Mouse (Mus musculus): Measurements from ENCODE around the gene Cracr2b. TPM values are rescaled to one million over a fixed set of nuclear protein-coding genes. Genes with fewer than 3 reads are reported as not detected.

Gene Cracr2b
- polyA plus RNA-seq, 1 experiment from 2014 or later, result 12.7 TPM

DNA sequence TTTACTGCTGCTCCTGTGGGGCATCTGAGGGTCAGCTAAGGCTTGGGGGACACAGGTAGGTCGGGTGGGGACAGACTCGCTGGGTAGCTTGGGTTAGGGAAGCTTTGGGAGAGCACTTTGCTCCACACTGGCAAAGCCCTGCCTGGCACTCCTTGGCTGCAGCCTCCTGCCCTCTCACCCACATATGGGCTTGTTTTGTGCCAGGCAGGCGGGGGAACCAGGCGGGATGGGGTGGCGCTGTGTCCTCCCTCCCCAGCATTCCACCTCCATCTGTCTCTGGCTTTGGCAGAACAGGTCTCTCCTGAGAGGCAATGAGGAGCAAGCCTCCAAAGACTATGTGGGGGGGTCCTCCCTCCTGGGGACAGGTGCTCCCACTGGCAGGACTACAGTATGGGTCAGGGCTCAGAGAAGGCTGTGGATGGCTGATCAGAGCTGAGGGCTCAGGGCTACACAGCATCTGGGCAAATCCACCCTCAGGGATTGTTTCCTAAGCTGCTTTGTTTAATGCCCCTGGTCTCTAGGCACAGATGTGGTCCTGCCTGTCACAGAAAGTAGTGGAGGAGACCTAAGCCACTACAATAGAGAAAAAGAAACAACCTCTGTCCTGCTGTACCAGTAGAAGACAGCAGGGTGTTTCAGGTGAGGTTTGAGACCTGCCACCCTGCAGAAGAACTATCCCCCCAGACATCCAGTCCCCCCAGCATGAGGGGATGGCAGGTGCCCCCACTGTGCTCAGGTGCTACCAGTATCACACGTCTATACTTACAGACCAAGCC, 28.0 kb upstream of the Cracr2b start:
- H3K27ac ChIP-seq (ENCODE audit: low read depth, low read length), result no peak overlapping the region
- H3K36me3 ChIP-seq (ENCODE audit: control insufficient read depth, insufficient read depth), result peaks cover 39% of the 10 kb centered on the region
- no peak overlapping the region for H3K4me3 ChIP-seq (ENCODE audit: low read depth, low read length)
- ATAC-seq, result no peak
- TF ChIP-seq CTCF (IDR thresholded peaks at IDR 0.05; ENCODE audit: low read depth), result no peak
- WGBS, result 91% methylated on average over 6 of the region's 6 CpGs
- H3K4me2 ChIP-seq (replicated peaks; ENCODE audit: low read depth), result no peak overlapping the region
- no peaks in the 10 kb centered on the region for H3K27me3 ChIP-seq (replicated peaks; ENCODE audit: control insufficient read depth, insufficient read depth, low read length)
- no peaks in the 10 kb centered on the region for H3K9me3 ChIP-seq (ENCODE audit: control insufficient read depth)
- H3K4me1 ChIP-seq (replicated peaks; ENCODE audit: control insufficient read depth, insufficient read depth, low read length), result peaks cover 16% of the 10 kb centered on the region
- no peak overlapping the region for H3K9ac ChIP-seq (ENCODE audit: low read depth, low read length)

DNA sequence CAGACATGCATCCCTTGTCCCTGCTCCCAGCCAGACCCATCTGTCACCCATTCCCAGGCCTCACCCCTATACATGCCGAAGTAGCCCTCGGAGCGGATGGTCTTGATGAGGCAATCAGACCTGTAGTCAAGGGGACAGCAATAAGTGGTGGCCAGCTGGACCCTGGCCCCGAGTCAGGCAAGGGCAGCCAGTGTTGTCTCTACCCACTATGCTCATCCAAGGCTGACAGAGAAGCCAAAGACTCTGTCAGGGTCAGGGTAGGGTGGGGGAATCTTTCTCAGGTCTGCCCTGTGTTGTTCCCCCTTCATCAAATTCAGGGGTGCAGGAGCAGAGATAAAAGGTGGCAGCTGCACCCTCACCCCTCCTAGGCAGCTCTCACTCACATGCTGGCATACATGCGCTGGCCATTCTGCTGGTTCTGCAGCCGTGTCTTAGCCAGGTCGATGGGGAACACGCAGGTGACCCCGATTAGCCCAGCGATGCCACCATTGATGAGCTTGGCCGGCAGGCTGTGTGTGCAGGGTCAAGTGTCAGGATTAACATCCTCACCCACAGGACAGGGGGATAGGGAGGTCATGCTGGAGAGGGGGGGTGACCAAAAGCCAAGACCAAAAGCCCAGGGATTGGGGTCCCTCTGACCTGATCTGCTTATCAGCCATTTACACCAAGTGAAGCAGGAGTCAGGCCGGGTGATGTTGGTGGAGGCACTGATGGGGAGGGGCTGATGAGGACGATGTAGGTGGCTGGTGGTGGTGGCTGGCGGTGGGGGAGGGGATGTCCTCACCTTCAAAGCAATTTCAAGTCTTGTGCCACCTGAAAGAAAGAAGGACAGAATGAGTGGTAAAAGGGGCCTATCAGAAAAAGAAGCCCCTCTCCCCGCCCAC, 27.1 kb upstream of the Cracr2b start:
- 75% methylated on average over 15 of the region's 15 CpGs for WGBS

DNA sequence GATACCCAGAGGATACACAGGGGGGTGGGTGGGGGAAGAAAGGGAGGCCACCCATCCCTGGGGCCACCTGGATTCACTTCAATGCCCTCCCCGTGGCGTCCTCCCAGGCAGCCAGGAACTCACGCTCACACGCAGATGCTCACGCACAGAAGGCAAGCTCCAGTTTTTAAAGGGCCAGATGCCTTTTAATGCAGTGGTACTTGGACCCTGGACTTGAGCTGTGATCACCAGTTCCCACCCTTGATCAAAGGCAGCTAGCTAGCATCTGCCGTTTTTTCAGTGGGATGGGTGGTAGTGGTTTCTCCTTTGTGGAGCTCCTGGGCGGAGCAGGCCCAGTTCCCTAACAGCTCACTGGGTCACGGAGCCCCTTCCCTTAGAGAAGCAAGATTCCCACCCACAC, 26.4 kb upstream of the Cracr2b start:
- H3K4me1 ChIP-seq (replicated peaks; ENCODE audit: control insufficient read depth, insufficient read depth, low read length), result peaks cover 16% of the 10 kb centered on the region
- peak overlapping the region; percentile 78; the same call in 1 of the 2 replicates for H3K27ac ChIP-seq (ENCODE audit: low read depth, low read length)
- ATAC-seq, result no peak

More for the DNA sequence above, 27.1 kb upstream of the Cracr2b start:
- Histone ChIP-seq H3K4me2 (replicated peaks; ENCODE audit: low read depth) (peak overlapping the region; percentile 78), H3K9me3 (ENCODE audit: control insufficient read depth) (no peaks in the 10 kb centered on the region), H3K27ac (ENCODE audit: low read depth, low read length) (no peak overlapping the region), H3K36me3 (ENCODE audit: control insufficient read depth, insufficient read depth) (peaks cover 45% of the 10 kb centered on the region), H3K4me1 (replicated peaks; ENCODE audit: control insufficient read depth, insufficient read depth, low read length) (peaks cover 16% of the 10 kb centered on the region), H3K9ac (ENCODE audit: low read depth, low read length) (peak overlapping the region; percentile 40; the same call in 1 of the 2 replicates), H3K4me3 (ENCODE audit: low read depth, low read length) (peak overlapping the region; percentile 43), H3K27me3 (replicated peaks; ENCODE audit: control insufficient read depth, insufficient read depth, low read length) (no peaks in the 10 kb centered on the region)
- ATAC-seq, result no peak
- TF ChIP-seq CTCF (IDR thresholded peaks at IDR 0.05; ENCODE audit: low read depth), result no peak

DNA sequence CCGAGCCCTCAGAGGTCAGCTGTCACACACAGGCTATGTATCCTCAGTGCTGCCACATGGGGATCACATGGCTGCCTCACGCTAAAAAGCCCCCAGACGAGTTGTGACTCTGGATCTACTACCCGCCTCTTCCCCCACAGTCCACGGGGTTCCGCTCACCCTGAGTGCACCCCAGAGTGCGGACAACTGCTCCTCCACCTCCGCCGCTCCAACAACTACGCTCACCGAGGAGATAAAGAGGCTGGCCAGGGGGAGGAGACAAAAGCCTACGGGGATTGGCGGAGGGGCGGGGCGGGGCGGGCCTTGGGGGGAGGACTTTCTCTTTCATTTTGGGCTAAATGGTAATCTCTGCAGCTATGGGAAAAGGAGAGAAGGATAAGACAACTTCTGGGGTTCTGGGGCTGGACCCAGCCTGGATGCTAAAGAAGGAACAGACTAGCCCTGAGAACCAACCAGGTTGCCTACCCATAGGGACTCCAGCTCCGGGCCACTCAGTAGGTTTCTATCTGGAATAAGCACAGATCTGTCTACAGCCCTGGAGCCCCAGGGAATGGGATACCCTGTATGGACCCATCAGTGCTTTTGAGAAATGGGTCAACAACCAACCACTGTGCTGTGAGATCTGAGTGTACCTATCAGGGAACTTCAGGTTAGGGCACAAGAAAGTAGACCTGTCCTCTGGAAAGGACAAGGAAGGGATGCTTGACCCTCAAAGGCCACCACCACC, 25.6 kb upstream of the Cracr2b start:
- Histone ChIP-seq H3K9ac (ENCODE audit: low read depth, low read length) (peak overlapping the region; percentile 40; the same call in 1 of the 2 replicates), H3K27me3 (replicated peaks; ENCODE audit: control insufficient read depth, insufficient read depth, low read length) (no peaks in the 10 kb centered on the region), H3K27ac (ENCODE audit: low read depth, low read length) (peak overlapping the region; percentile 78), H3K4me2 (replicated peaks; ENCODE audit: low read depth) (peak overlapping the region; percentile 78), H3K4me1 (replicated peaks; ENCODE audit: control insufficient read depth, insufficient read depth, low read length) (peaks cover 16% of the 10 kb centered on the region), H3K36me3 (ENCODE audit: control insufficient read depth, insufficient read depth) (peaks cover 57% of the 10 kb centered on the region), H3K9me3 (ENCODE audit: control insufficient read depth) (no peaks in the 10 kb centered on the region), H3K4me3 (ENCODE audit: low read depth, low read length) (peak overlapping the region; percentile 43)
- ATAC-seq, result peak; percentile 16; the same call in 1 of the 2 replicates
- no peak for TF ChIP-seq CTCF (IDR thresholded peaks at IDR 0.05; ENCODE audit: low read depth)
- WGBS, result 2% methylated on average over 17 of the region's 17 CpGs

More for the DNA sequence above, 26.4 kb upstream of the Cracr2b start:
- H3K36me3 ChIP-seq (ENCODE audit: control insufficient read depth, insufficient read depth), result peaks cover 51% of the 10 kb centered on the region
- no peaks in the 10 kb centered on the region for H3K27me3 ChIP-seq (replicated peaks; ENCODE audit: control insufficient read depth, insufficient read depth, low read length)
- H3K9me3 ChIP-seq (ENCODE audit: control insufficient read depth), result no peaks in the 10 kb centered on the region
- WGBS, result 17% methylated on average over 8 of the region's 8 CpGs
- peak overlapping the region; percentile 78 for H3K4me2 ChIP-seq (replicated peaks; ENCODE audit: low read depth)
- H3K4me3 ChIP-seq (ENCODE audit: low read depth, low read length), result peak overlapping the region; percentile 43
- TF ChIP-seq CTCF (IDR thresholded peaks at IDR 0.05; ENCODE audit: low read depth), result no peak
- peak overlapping the region; percentile 40; the same call in 1 of the 2 replicates for H3K9ac ChIP-seq (ENCODE audit: low read depth, low read length)

DNA sequence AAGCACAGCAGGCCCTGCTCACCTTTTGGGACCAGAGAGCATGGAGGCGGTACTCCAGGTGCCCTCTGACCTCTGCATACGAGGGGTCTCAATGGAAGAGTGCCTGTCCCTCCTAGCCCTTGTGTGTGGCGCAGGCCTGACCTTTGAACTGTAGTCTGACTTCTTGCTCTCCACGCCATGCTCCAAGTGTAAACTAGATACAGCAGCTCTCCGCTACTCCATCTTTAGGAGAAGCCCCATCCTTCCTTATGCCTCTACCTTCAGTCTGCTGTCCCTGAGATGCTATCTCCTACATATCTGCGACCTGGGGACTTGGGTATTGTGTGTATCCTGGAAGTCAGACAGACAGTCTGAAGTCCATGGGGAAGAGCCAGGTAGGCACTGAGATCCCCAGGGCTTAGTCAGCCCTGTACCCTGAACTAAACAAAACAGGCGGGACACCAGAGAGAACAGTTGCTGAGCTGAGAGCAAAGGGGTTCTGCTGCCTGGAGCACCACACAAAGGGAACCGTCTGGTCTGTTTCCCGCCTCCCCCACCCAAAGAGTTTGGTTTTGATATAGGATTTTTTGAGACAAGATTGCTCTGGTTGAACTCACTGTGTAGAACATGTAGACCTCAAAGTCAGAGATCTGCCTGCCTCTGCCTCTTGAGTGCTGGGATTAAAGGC, 24.9 kb upstream of the Cracr2b start:
- WGBS, result 56% methylated on average over 9 of the region's 9 CpGs
- Histone ChIP-seq H3K9ac (ENCODE audit: low read depth, low read length) (0 out of 2 replicates have a peak overlapping the region, but pooled peaks have one; percentile 40), H3K4me2 (replicated peaks; ENCODE audit: low read depth) (peak overlapping the region; percentile 90)

More for the DNA sequence above, 24.9 kb upstream of the Cracr2b start:
- peaks cover 51% of the 10 kb centered on the region for H3K36me3 ChIP-seq (ENCODE audit: control insufficient read depth, insufficient read depth)
- H3K4me1 ChIP-seq (replicated peaks; ENCODE audit: control insufficient read depth, insufficient read depth, low read length), result peaks cover 16% of the 10 kb centered on the region
- peak overlapping the region; percentile 78 for H3K27ac ChIP-seq (ENCODE audit: low read depth, low read length)
- TF ChIP-seq CTCF (IDR thresholded peaks at IDR 0.05; ENCODE audit: low read depth), result no peak
- ATAC-seq, result peak; percentile 22
- H3K9me3 ChIP-seq (ENCODE audit: control insufficient read depth), result no peaks in the 10 kb centered on the region
- no peak overlapping the region for H3K4me3 ChIP-seq (ENCODE audit: low read depth, low read length)
- H3K27me3 ChIP-seq (replicated peaks; ENCODE audit: control insufficient read depth, insufficient read depth, low read length), result no peaks in the 10 kb centered on the region

Measured in intestine, postnatal 0 days (tissue).